Mouse (Mus musculus) frontal cortex, adult (tissue): ENCODE data around the gene Cfap43.

Source experiments
- ATAC-seq: cut with Nextera tagmentation; 2 replicates; pipeline ENCODE4 v1.9.2; 2017; ENCODE audit warnings: mild to moderate bottlenecking, moderate library complexity, mixed read lengths; ENCODE audit not compliant: low TSS enrichment

Gene Cfap43

GRCm38 (mm10) chr19:47795009-47795728 lies 123.9 kb downstream of the Cfap43 start:
- peak; percentile 86 for ATAC-seq

- ATAC-seq, result no peak
Measured at GRCm38 (mm10) chr19:47794331-47794730, 124.8 kb downstream of the Cfap43 start.

DNA sequence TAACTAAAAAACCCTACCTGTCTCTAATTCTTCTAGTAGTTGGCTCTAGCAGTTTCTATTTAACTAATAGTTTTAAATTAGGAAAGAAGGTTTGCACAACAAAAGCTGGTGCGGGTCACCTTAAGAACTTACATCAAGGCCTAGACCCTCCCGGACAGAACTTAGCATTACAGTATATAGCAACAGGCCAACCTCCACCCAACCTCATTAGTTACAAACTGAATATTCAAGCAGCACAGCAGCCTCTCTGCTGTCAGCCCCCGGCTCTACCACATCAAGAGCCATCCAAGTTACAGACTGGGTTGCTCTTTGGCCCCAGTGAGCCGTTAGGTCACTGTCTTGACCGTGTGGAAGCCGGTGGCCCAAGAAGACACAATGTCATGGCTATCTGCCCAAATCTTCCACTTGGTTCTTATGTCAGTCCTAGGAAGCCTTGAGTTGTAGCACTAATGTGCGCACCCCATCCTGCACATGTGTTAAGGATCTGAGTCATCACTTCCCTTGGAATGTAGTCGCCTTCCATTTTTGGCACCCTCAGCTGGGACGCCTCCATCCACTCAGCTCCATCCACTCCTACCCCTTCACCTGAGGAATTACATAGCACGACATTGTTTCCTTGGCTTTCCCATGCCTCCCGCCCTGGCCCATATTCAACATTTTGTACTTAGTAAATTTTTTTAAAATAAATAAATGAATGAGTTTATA lies 128.6 kb downstream of the Cfap43 start:
- ATAC-seq, result peak; percentile 92

DNA sequence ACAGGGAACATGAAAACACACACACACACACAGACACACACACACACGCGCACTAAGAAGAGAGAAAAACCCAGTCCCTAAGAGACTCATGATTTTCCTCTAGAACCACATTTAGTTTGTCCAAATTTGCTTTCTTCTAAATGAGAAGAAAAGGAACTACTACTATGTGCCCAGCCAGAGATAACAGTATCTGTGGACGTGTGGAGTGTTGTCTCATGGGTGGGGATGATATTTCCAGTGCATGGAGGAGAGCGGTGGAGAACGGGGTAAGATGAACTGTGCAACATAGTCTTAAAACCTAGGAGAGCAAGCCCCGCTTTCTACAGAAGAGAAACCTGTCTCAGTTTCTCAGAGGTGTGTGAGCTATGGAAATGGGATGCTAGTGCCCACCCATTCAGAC lies 135.2 kb downstream of the Cfap43 start:
- no peak for ATAC-seq

DNA sequence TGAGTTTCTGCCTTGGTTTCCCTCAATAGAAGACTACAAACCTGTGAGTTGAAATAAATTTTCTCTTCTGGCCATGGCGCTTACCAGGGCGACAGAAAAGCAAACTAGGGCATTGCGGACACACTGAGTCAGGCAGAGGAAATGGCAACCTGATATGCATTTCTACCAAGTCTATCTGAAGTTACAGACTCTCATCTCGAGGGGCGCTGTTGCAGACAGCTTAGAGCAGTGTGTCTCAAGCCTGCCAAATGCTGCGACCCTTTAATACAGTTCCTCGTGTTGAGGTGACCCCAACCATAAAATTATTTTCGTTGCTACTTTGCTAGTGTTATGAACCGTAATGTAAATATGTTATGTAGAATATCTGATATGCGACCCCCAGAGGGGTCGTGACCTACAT lies 138.1 kb downstream of the Cfap43 start:
- ATAC-seq, result no peak

GRCm38 (mm10) chr19:47780145-47780544 lies 138.9 kb downstream of the Cfap43 start:
- ATAC-seq, result peak; percentile 96

DNA sequence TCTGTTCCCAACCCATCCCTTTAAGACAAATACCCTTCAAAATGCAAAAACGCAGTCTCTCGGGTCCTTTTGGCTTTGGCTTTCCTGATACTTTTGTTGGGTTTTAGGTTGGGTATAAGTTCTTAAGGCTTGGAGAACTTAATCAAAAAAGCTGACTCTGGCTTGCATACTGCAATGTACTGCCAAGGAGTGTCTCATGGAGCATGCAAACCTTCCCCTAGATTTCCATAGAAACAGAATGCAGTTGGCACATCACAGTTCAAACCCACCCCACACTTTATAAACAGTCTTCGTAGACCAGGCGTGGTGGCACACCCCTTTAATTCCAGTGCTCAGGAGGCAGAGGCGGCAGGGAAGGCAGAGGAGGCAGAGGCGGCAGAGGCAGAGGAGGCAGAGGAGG lies 141.2 kb downstream of the Cfap43 start:
- ATAC-seq, result peak; percentile 67; the same call in 1 of the 2 replicates

DNA sequence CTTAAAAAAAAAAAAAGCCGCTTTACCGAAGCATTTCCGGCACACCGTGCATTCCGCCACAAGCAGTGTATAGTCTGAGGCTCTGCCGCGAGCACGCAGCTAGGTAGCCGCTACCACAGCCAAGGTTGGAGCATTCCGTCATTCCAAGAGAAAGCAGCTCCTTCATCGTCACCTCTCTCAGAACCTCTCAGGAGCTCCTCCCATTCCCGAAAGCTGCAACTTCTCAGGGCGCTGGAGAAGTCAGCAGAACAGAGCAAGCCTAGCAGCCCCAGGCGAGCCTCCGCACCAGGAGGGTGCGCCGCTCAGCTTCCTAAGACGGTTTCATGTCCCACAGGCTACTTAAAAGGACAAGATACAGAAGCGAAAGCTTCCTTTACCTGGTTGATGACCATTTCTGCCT lies 163.5 kb downstream of the Cfap43 start:
- ATAC-seq, result no peak

DNA sequence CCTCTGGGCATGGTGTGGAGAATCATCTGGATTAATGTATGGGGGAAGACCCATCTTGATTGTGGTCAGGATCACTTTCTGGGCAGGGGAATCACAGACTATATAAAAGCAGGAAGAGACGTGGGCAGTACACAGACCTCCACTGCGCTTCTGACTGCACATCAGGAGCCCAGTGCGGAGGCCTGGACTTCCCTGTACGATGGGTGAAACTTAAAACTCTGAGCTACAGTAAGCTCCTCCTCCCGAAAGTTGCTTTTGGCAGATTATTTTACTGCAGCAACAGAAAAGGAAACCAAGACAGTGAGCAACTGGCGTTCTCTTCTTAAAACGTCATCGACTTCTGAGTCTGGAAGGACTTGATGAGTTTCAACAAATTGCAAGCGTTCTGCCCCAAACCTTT lies 164.2 kb downstream of the Cfap43 start:
- ATAC-seq, result no peak

DNA sequence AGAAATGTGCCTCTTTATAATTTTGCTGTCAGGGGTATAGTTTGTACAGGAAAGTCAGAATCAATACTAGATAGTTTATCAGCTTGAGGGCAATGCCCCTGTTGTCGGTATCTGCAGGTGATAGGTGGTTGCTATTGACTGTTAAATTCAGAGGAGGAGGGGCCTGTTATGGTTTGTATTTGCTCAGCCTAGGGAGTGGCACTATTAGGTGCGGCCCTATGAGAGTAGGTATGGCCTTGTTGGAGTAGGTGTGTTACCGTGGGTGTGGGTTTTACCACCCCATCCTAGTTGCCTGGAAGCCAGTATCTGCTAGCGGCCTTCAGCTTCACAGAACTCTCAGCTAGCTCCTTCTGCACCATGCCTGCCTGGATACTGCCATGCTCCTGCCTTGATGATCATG lies 165.2 kb downstream of the Cfap43 start:
- ATAC-seq, result no peak

- ATAC-seq, result no peak
Measured at GRCm38 (mm10) chr19:47752456-47752855, 166.6 kb downstream of the Cfap43 start.

DNA sequence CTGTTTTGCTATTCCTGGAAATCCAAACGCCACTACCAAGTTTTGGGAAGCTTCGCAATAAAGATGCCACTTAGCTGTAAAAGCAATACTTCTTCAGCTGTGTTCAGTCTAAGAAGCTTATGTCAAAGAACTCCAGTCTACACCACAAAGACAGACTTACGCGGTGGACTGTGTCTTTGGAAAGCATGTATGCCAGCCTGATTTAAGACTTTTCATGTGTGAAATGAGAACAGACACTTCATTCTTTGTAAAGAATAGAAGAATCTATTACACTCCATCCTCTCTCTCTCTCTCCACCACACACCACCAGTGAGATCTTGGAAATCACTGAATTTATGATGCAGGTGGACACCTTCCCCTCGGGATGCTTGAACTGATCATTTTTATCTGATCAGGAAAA lies 168.7 kb downstream of the Cfap43 start:
- no peak for ATAC-seq

DNA sequence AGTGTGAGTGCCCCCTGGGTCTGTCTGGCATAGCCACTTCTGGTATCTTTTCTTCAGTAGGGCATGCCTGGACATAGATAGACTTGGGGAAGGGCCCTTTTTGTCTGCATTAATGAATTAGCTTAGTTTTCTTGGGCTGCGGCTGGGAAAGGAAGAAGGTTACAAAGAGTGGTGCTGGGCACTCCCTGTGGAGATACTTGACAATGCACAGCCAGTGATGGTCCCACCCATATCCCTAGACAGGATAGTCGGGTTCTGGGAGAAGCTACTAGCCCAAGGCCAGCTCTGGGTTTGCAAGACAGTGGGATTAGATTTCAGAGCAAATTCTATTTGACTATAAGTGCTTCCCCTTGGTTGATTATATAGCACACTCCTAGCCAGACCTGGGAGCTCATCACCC lies 170.1 kb downstream of the Cfap43 start:
- no peak for ATAC-seq

DNA sequence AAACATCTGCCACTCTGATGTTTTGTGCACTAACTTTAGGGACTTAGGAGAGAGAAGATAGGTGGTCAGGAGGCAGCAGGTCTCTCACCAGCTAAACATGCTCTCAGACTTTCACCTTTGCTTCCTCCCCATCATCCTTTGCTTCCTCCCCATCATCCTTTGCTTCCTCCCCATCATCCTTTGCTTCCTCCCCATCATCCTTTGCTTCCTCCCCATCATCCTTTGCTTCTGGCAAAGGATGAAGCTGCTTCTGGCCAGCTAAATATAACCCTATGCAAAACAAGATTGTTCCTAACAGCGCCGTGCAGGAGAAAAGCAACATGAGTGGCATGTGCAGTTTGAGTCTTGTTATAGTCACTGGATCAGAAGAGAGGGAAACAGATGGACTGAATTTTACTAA lies 172.0 kb downstream of the Cfap43 start:
- ATAC-seq, result no peak

- ATAC-seq, result no peak
Measured at GRCm38 (mm10) chr19:47731931-47732330, 187.2 kb downstream of the Cfap43 start.

DNA sequence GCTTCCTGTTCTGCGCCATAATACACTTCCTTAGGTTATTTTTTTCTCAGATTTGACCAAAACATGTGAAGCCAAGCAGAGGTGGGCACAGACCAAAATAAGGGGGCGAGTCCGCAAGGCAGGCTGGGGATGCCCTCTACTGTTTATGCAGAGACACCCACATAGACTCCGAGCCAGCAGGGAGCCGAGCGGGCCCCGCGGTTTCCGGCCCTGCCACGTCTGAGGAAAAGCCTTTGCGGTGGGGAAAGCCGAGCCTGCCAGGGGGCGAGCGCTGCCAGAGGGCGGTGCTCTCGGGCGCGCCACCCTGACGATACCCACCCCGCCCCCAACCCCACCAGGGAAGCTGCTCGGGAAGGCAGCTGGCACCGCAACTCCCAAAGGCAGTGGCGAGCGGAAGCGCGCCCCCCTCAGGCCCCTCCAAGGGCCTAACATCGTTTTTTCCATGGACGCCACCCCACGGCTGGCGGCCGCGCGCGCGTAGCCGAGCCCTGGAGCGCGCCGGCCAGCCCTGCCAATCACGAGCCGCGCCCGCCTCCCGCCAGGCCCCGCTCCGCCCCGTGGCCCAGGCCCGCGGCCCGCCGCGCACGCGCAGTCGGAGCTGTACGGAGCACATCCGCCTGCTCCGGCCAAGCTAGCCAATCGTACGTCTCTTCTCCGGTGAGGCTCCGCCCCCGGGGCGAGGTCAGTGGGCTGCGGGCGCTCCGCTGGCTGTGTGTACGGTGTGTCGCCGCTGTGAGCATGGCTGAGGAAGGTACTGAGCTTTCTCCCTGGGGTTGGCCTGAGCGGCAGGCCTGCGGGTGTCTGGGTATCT lies 187.8 kb downstream of the Cfap43 start, which contains the start of gene Sfr1:
Gene Sfr1, plus strand, starts transcription at position 612 of the 811 bp plus-strand sequence.
- ATAC-seq, result peak; percentile 90

DNA sequence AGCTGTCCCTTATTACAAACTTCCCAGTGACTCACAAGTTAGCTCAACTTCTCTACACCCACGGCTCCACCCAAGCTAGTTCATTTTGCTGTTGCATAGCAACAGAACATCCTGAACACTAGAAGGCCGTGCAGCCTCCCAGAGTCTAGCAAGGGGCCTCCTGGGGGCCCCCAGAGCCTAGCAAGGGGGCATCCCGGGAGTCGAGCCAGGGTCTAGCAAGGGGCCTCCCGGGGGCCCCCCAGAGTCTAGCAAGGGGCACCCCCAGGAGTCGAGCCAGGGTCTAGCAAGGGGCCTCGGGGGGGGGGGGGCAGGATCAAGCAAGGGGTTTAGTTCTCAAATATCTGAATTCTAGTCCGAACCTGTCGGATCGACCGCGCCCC lies 188.4 kb downstream of the Cfap43 start:
- peak; percentile 77 for ATAC-seq

GRCm38 (mm10) chr19:47725643-47726140 lies 193.4 kb downstream of the Cfap43 start:
- ATAC-seq, result no peak

GRCm38 (mm10) chr19:47724903-47725302 lies 194.2 kb downstream of the Cfap43 start:
- no peak for ATAC-seq

GRCm38 (mm10) chr19:47722471-47722870 lies 196.6 kb downstream of the Cfap43 start:
- ATAC-seq, result no peak

DNA sequence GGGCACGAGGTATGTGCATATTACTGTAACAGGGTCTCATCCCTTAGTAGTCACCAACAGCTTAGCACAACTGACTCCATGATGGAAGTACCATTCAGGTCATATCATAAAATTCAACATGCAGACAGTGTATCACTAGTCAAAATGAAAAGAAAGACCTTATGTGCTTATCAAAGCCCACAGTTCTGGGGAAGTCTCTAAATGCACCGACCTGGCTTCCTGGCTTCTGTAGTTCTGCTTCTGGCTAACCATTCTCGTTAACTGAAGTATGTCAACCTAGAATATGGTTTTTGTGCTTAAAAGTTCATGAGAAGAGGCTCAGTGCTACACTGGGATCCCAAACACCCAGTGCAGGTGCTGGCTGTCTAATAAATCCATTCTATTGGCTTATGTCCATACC lies 199.9 kb downstream of the Cfap43 start:
- no peak for ATAC-seq

DNA sequence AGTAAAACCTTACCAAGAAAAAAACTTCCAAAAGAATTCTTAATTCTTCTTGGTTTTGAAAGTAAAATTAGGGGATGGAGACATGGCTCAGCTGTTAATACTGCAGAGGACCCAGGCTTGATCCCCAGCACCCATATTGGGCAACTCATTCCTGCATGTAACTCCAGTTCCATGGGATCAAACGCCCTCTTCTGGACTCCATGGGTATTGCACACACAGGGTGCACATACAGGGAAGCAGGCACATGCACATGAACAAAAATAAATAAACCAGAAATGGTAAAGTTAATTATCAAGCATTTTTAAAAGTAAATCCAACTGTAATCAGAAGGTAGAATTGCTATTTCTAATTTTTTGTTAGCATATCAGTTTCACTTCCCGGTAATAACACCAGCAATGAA lies 202.9 kb downstream of the Cfap43 start:
- ATAC-seq, result no peak
